ENCODE assay signal across 10 mouse cellular contexts in genomic region chr17:86903596-86903995, GRCm38 (mm10). TPM values are rescaled to one million over a fixed set of nuclear protein-coding genes. Genes with fewer than 3 reads are reported as not detected.
DNase-seq lines count a peak whose midpoint lies in the region; ATAC-seq lines count a peak whose summit lies in the region.
"Had no signal": no experiment of that assay in that cellular context is flagged by ENCODE, and none has a peak within 500 bp of the region (broad histone marks: within the 10 kb centered on the region; RNA-seq: fewer than 3 reads in every experiment).

No protein-coding gene starts in this region.

- no peak for DNase-seq in heart, adult 8-10 months (ENCODE audit: low spot score)
- DNase-seq in urinary bladder, postnatal 14 days (ENCODE audit: low spot score), result peak; percentile 23
- DNase-seq in urinary bladder, postnatal 36 days (ENCODE audit: low spot score in 2 of 2), result no peak
- no peak for DNase-seq in ovary, postnatal 36 days (ENCODE audit: low spot score)
- no peak for DNase-seq in right cerebral cortex, postnatal 14 days
- DNase-seq in midbrain, embryonic 11.5 days (ENCODE audit: low spot score, missing footprints), result no peak

- no peak overlapping the region for H3K9ac ChIP-seq in heart, embryonic 12.5 days
- H3K9ac ChIP-seq in midbrain, embryonic 11.5 days (ENCODE audit: low read length), result no peak overlapping the region

- H3K27me3 ChIP-seq in heart, embryonic 12.5 days (replicated peaks), result peaks cover 10% of the 10 kb centered on the region; the same call in 1 of the 2 replicates
- H3K27me3 ChIP-seq in midbrain, embryonic 11.5 days (ENCODE audit: control insufficient read depth, insufficient read depth, low read length), result no peaks in the 10 kb centered on the region

- peaks cover 27% of the 10 kb centered on the region for H3K4me1 ChIP-seq in heart, embryonic 12.5 days (replicated peaks)
- peaks cover 11% of the 10 kb centered on the region for H3K4me1 ChIP-seq in midbrain, embryonic 11.5 days (ENCODE audit: control insufficient read depth, insufficient read depth, low read length)

- H3K36me3 ChIP-seq in heart, embryonic 12.5 days, result no peaks in the 10 kb centered on the region
- H3K36me3 ChIP-seq in midbrain, embryonic 11.5 days (ENCODE audit: control insufficient read depth, insufficient read depth, low read length), result no peaks in the 10 kb centered on the region

- WGBS in heart, embryonic 12.5 days, result 30% methylated on average over 7 of the region's 7 CpGs
- WGBS in midbrain, embryonic 11.5 days, result 64% methylated on average over 7 of the region's 7 CpGs

- H3K4me2 ChIP-seq in heart, embryonic 12.5 days, result 0 out of 2 replicates have a peak overlapping the region, but pooled peaks have one; percentile 3
- H3K4me2 ChIP-seq in midbrain, embryonic 11.5 days, result no peak overlapping the region

- ATAC-seq in heart, embryonic 12.5 days (ENCODE audit: insufficient number of reproducible peaks, low FRiP score), result no peak
- ATAC-seq in inflammation-experienced regulatory T-cells, adult 6 months, result peak; percentile 60
- ATAC-seq in midbrain, embryonic 11.5 days (ENCODE audit: low FRiP score), result no peak

- H3K27ac ChIP-seq in heart, embryonic 12.5 days (ENCODE audit: poor library complexity, severe bottlenecking), result no peak overlapping the region
- H3K27ac ChIP-seq in midbrain, embryonic 11.5 days (ENCODE audit: low read depth, low read length), result no peak overlapping the region

- H3K4me3 ChIP-seq in heart, embryonic 12.5 days, result no peak overlapping the region
- H3K4me3 ChIP-seq in midbrain, embryonic 11.5 days (ENCODE audit: low read depth, low read length), result no peak overlapping the region
- H3K4me3 ChIP-seq: erythroblast, embryonic 14.5 days had no signal

- H3K9me3 ChIP-seq in heart, embryonic 12.5 days (replicated peaks), result no peaks in the 10 kb centered on the region
- no peaks in the 10 kb centered on the region for H3K9me3 ChIP-seq in midbrain, embryonic 11.5 days (ENCODE audit: control insufficient read depth, low read length)

RNA-seq across cellular contexts. Expression of gene Tmem247, which starts 13.6 kb away (rescaled TPM):
- polyA plus RNA-seq in heart, embryonic 12.5 days (2016; fragmentation: Nextera tagmentation; extraction: Ambion mirVana), result not detected in 2 replicates
- total RNA-seq in heart, adult 8-10 months (2022), result not detected
- not detected for polyA plus RNA-seq in inflammation-experienced regulatory T-cells, adult 6 months (2017; shearing (Covaris generic))
- polyA plus RNA-seq in midbrain, embryonic 11.5 days (2014; fragmentation: Nextera tagmentation; extraction: Ambion mirVana), result not detected in 2 replicates
- total RNA-seq: left cerebral cortex, postnatal 14 days had no signal
- polyA plus RNA-seq: erythroblast, embryonic 14.5 days had no signal

RNA-seq across cellular contexts. Expression of gene Atp6v1e2, which starts 44.1 kb away (rescaled TPM):
- not detected in 2 replicates for polyA plus RNA-seq in heart, embryonic 12.5 days (2016; fragmentation: Nextera tagmentation; extraction: Ambion mirVana)
- total RNA-seq in heart, adult 8-10 months (2022), result not detected
- polyA plus RNA-seq in inflammation-experienced regulatory T-cells, adult 6 months (2017; shearing (Covaris generic)), result not detected
- polyA plus RNA-seq in midbrain, embryonic 11.5 days (2014; fragmentation: Nextera tagmentation; extraction: Ambion mirVana), result 0.14 TPM in 1 of 2 replicates, not detected in the other
- total RNA-seq: left cerebral cortex, postnatal 14 days had no signal
- polyA plus RNA-seq: erythroblast, embryonic 14.5 days had no signal

RNA-seq across cellular contexts. Expression of gene Rhoq, which starts 59.3 kb away (rescaled TPM):
- polyA plus RNA-seq in heart, embryonic 12.5 days (2016; fragmentation: Nextera tagmentation; extraction: Ambion mirVana), result 28.4 and 32.6 TPM in 2 replicates
- 100 to 1,000 TPM; 120 to 141 (median 127) TPM for total RNA-seq in heart, adult 8-10 months (2022)
- polyA plus RNA-seq in inflammation-experienced regulatory T-cells, adult 6 months (2017; shearing (Covaris generic)), result 1 to 10 TPM; 3.0 to 4.8 (median 3.8) TPM
- 11.8 and 12.3 TPM in 2 replicates for polyA plus RNA-seq in midbrain, embryonic 11.5 days (2014; fragmentation: Nextera tagmentation; extraction: Ambion mirVana)
